Mouse (Mus musculus) adrenal gland, adult 8-10 months (tissue): ENCODE data around the gene Bbc3. TPM values are rescaled to one million over a fixed set of nuclear protein-coding genes. Genes with fewer than 3 reads are reported as not detected.

Experiments used
- DNase-seq: peaks from one replicate; pipeline ENCODE4 v3.0.0; 2022
- total RNA-seq, 4 experiments: library from RNA; stranded (reverse); gene quantifications; 2 replicates each; pipeline ENCODE4 v1.2.4; 2022

Bbc3 gene
- total RNA-seq, 4 experiments from 2014 or later, result 4.3 to 10.1 (median 5.2) TPM

DNA sequence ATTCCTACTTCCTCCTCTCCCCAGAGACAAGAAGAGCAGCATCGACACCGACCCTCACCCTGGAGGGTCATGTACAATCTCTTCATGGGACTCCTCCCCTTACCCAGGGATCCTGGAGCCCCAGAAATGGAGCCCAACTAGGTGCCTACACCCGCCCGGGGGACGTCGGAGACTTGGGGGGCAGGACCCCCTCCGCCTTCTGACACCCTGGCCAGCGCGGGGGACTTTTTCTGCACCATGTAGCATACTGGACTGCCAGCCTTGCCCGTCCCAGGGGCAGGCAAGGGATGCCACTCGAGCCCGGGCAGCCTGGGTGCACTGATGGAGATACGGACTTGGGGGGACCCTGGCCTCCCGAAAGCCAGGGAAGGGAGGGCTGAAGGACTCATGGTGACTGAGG is 8.9 kb downstream of the Bbc3 start:
- no peak for DNase-seq

DNA sequence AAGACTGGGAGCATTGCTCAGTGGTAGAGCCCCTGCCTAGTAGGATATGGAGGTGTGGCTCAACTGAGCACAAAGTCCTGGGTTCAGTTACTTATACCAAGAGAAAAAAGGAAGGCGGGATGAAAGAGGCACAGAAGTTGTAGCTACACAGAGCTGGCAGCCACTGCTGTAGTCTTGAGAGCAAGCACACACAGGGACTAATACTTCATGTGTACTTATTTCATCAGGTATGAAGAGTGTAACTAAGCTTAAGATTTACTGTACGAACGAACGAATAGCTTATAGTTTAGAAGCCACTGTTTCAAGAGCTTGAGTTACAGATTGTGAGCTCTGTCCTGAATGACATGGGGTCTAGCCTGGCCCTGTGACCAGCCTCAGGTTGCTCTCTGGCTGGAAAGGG is 11.0 kb downstream of the Bbc3 start:
- no peak for DNase-seq

DNA sequence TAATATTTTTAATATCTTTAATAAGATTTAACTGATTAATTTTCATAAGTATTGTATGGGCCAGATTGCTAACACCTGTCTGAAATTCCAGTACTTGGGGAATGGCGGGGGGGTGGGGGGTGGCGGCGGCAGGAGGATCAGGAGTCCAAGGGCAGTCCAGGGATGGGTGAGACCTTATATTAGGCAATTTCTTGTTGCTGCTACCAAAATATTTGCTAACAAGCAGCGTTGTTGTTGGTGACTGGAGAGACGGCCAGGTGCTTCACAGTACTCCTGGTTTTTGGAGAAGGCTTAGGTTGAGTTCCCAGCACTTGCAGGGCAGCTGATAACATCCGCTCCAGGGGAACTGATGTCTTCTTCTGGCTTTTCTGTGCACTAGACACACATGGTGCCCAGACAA is 12.3 kb downstream of the Bbc3 start:
- no peak for DNase-seq

- no peak for DNase-seq
Observed at GRCm38 (mm10) chr7:16324661-16325060, 16.5 kb downstream of the Bbc3 start.

DNA sequence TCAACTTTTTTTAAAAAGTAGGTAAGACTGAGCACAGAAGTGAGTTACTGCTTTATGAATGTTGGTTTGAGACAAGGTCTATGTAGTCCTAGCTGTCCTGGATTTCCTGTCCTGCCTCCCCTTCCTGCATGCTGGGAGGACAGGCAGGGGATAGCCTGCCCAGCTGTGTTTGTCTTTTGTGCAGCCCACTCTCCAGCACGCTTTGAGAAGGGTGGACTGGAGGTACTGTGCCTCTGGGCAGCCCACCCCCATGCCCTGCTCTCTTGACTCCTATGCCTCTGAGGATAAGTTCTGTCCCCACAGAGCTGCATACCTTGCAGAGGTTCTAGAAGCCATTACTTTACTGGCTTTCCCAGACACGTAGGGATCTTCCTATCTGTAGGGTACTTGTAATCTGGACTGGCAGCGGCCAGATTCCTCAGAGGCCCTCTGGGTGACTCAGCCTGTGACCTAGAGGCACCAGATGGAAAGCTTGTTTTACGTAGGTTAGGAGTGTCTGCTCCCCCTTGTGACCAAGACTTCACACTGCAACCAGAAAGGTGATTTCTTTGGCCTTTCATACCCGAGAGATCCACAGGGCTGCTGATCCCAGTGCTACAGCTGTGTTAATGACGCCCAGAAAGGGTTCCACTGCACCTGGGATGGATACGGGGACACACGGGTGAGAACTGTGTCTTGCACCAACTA is 17.9 kb downstream of the Bbc3 start:
- peak; percentile 81 for DNase-seq

DNA sequence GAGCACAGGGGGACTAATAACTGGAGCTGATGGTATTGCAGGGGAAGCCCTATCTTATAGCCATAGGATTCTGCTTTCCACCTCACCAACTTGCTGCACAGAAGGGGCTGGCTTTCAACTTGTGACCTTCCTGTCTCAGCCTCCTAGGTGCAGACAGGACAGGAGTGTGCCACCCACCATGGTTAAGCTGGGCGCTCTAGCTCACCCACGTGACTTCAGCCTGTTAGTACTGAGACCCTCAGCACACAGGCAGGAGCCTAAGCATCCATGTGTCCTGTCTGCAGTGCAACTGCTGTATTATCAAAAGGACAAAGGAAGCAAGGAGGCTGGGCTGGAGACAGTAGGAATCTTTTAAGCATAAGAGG is 18.4 kb downstream of the Bbc3 start:
- DNase-seq, result no peak

DNA sequence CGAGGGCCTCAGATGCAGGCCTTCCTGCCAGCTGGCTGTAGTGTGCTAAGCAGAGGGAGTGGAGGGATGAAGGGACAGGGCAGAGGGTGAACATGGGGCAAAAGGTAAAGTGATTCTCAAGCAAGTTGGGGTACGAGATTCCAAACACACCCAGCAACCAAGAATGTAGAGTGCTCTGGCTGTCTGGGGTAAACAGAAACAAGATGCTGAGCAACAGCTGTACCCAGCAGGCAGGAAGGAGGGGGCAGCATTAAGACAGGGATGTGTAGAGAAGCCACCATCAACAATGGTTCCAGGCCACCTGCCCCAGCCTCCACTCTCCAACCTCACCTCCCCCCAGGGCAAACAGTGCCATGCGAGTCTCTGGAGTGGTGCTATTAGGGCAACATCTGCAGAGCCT is 21.0 kb downstream of the Bbc3 start:
- DNase-seq, result no peak

DNA sequence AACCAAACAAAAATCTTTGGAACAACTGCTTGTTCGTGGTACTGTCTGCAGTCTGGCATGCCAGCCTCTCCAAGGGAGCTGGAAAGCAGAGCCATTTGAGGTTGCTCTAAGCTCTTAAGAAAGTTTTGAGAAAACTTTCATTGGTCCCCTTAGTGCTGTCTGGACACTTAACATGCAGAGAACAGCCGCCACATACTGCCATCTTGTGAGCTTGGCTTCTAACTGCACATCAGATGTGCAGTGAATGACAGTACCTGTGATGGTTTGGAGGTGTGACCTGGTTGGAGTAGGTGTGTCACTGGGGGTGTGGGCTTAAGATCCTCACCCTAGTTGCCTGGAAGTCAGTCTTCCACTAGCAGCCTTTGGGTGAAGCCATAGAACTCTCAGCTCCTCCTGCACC is 29.5 kb downstream of the Bbc3 start:
- DNase-seq, result no peak

GRCm38 (mm10) chr7:16344598-16344997 is 36.4 kb downstream of the Bbc3 start:
- DNase-seq, result no peak

DNA sequence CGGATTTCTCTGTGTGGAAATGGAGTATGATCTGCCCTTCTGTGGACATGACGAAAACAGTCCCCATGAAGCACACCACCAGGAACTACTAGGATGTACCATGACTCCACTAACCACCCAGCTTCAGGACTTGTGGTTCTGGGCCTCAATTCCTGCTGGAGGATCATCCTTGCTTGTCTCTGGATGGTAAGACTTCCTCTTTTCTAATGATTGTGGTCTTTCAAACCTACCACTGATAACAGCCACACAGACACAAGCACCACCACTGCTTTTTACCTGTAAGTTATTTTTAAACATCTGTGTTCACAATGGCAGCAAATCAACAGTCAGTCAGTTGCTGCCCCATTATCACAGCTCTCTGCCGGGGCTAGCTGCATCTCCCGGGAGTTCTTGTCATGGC is 37.1 kb downstream of the Bbc3 start:
- DNase-seq, result no peak

- DNase-seq, result no peak
Observed at GRCm38 (mm10) chr7:16349999-16350398, 41.8 kb downstream of the Bbc3 start.

DNA sequence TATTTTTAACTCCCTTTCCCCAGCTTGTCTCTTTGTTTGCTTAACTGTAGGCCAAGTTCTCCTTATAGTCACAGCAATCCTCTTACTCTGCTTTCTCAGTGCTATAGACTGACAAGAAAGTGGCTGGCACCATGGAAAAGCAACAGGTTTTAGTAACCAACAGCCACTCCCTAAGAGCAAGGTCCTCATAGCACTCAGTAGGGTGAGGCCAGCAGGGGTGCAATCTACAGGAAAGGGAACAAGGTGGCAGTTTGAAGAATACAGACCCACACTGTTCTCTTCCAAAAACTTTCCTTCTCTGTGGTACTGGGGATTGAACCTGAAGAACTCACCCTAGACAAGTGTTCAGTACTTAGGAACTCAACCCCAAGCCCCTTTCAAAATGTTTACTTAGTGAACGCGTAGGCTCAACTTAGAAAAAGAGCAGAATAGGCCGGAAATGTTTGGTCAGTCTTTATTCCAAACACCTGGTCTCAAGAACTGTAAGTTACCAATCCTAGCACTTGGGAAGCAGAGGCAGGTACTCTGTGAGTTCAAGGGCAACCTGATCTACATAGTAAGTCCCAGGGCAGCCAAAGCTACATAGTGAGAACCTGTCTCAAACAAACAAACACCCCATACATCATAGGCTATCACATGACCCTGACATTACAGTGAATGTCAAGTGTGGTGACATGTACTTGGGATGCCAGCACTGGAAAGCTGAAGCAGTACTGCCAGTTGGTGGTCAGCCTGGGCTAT is 47.8 kb downstream of the Bbc3 start:
- no peak for DNase-seq

DNA sequence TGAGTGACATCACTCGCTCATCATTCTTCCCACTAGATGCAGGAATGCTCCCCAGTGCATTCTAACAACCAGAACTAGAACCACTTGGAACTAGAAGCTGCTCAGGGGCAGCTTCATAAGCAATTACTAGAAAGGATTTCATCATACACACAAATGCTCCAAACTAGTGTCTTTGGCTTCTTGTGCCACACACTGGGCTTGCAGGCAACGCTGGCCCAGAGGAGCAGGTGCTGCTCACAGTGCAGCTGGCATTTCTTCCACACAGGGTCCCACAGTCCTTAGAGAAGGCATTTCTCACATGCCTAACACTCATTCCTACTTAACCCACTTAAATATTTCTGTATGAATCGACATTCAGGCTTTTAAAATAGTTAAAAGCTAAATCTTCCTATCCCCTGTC is 49.4 kb downstream of the Bbc3 start:
- no peak for DNase-seq

DNA sequence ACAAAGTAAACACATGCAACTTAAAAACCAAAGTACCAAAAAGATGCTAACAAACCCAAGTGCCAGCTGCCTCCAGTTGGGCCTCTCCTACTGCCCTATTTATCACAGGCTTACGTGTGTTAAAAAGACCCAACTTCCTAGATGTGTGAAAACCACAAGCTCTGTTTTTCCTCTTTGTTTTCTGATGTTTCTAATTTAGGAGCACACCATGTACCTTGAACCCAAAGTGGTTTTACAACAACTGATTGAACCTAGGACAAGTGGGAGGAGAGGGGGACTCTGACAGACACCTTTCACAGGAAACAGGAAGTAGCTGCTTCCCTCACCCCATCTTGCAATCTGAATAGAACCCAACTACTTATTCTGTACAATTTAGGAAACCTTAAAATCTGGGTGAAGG is 56.1 kb downstream of the Bbc3 start:
- DNase-seq, result no peak

- peak; percentile 32 for DNase-seq
Observed at GRCm38 (mm10) chr7:16364901-16365500, 56.8 kb downstream of the Bbc3 start.

- DNase-seq, result peak; percentile 28
Observed at GRCm38 (mm10) chr7:16366133-16366646, 58.0 kb downstream of the Bbc3 start.

GRCm38 (mm10) chr7:16366669-16367068 is 58.5 kb downstream of the Bbc3 start:
- no peak for DNase-seq

Other genes with a start within 250 kb of the Bbc3 start
- gene Zfp541, start 246.6 kb upstream of the Bbc3 start, total RNA-seq, result under 1 TPM in 3 of 4 experiments, not detected in 1; 0.10 to 0.28 (median 0.12) TPM
- 100 to 1,000 TPM; 175 to 194 (median 175) TPM for gene Napa, start 209.9 kb upstream of the Bbc3 start, total RNA-seq
- 10 to 100 TPM; 19.6 to 35.1 (median 30.2) TPM for gene Kptn, start 188.5 kb upstream of the Bbc3 start, total RNA-seq
- 1 to 10 TPM; 2.8 to 5.5 (median 4.1) TPM for gene Slc8a2, start 178.6 kb upstream of the Bbc3 start, total RNA-seq
- gene Meis3, start 133.3 kb upstream of the Bbc3 start, total RNA-seq, result 10 to 100 TPM; 11.5 to 27.5 (median 19.7) TPM
- gene Dhx34, start 86.4 kb upstream of the Bbc3 start, total RNA-seq, result 10 to 100 TPM; 13.7 to 20.3 (median 16.9) TPM
- 1 to 10 TPM in 1 of 4 experiments, under 1 TPM in 3; 0.41 to 1.0 (median 0.75) TPM for gene C5ar2, start 64.2 kb upstream of the Bbc3 start, total RNA-seq
- gene C5ar1, start 48.9 kb upstream of the Bbc3 start, total RNA-seq, result 1 to 10 TPM; 5.4 to 9.8 (median 8.4) TPM
- gene Inafm1, start 34.8 kb upstream of the Bbc3 start, total RNA-seq, result 10 to 100 TPM; 21.9 to 37.5 (median 28.8) TPM
- gene Ccdc9, start 21.6 kb upstream of the Bbc3 start, total RNA-seq, result 100 to 1,000 TPM in 1 of 4 experiments, 10 to 100 TPM in 3; 48.7 to 119 (median 89.2) TPM
- gene Sae1, start 79.4 kb downstream of the Bbc3 start, total RNA-seq, result 10 to 100 TPM; 64.0 to 78.2 (median 67.5) TPM
- gene Zc3h4, start 92.5 kb downstream of the Bbc3 start, total RNA-seq, result 10 to 100 TPM; 43.4 to 47.5 (median 46.2) TPM
- 10 to 100 TPM; 55.2 to 93.9 (median 72.1) TPM for gene Tmem160, start 144.4 kb downstream of the Bbc3 start, total RNA-seq
- gene Npas1, start 169.3 kb downstream of the Bbc3 start, total RNA-seq, result under 1 TPM in 1 of 4 experiments, not detected in 3; 0.48 TPM